Mouse (Mus musculus) mesoderm, embryonic 11.5 days (tissue): ENCODE measurements at regions not wholly inside any gene's neighbourhood (a gene's known extent, or its start where the extent isn't known, plus 50 kb on each side); places are given as distances from the start of the nearest gene placed in this dataset.
"Not testable (repeated sequence)": the region's sequence is repeated elsewhere in the genome, so short reads cannot be mapped to it uniquely, and the experiment has no call there.

Experiments used
- DNase-seq: peaks from one replicate; pipeline ENCODE4 v3.0.0-alpha.2; 2012; ENCODE audit warnings: low read depth, low spot score

DNA sequence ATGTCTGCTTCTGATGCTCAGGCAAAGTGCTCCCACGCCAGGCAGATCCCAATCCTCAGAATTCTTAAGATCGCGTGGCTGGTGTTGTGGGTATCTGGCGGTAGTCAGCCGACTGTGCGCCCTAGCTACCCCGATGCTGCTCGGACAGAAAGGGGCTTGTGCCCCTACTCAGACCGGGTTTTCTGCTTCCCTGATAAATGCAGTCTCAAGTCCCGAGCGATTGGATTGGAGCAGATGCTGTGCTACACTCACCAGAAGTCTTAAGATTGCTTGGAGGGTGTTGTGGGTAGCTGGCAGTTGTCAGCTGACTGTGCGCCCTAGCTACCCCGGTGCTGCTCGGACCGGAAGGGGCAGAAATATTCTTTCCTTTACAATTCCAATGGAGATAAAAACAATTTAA is 99.3 kb downstream of the Gm7489 start:
- DNase-seq: not testable (repeated sequence)

DNA sequence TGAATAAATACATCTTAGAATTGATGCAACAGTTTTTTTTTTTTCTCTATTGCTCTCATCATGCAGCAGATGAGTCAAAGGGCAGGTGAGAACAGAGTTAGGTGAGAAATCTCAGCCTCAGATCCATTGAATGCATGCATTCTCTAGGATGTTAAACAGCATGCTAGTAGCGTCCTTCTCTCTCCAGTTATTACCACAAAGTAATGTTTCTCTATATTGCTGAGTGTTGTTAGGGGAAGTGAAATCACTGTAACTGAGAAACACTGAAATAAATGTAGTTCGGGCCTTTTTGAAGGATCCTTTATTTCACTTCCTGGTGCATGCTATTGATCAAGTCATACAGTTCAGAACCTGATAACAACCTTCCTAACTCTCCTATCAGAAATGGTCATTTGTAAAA is 105.2 kb downstream of the Gm7489 start:
- DNase-seq: no peak

DNA sequence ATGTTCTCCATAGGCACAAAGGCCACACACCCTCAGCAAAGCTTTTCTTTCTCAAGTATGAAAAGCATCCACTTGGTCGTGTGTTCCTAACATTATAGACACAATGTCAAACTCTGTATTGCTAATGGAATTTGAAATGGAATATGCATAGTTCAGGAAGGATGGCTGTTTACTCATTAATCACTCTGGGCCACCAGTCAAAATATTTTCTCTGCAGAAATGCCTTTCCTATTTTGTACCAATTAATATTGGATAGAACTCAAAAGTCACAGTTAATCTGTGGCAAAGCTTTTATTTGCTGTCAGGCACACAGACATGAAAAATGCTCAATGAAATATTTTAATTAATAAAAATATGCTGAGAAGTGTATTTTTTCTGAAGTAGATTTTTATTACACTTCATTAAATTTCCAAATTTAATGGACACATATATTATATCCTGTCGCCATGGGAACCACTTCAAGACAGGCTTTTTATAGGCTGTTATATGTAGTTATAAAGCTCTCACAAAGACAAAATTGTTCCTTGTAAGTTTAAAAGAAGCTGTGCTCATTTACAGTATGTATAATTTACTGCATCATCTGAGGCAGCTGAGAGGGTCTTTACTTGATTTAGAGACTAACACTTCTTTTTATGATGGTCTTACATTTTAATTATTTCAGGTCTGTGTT is 110.6 kb downstream of the Gm7489 start:
- DNase-seq: no peak

DNA sequence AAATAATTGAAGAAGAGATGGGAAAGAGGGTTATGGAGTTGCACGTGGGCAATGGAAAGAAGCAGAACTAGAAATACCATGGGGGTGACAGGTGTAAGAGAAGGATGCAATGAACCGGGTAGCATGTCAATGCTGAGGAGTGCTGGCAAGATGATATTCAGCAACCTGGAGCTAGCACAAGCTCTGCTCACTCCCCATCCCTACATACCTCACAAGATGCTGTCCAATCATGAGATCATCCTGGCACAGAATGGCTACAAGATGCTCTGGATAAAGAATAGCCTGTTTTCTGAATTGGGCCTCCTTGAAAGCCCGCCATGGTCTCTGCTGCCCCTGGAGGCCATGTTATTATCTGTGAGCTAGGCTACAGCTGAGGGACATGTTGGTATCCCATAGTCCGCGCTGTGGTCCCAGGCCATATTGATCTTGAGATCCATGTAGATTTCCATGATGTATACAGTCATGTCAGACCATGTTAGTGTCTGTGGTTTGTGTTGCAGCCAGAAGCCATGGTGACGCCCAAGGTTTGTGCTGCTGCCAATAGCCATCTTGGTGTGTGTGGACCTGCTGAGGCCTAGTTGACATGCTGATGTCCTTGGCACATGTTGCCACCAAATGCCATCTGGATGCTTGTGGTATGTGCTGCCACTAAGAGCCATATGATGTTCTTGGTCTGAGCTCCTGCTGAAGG is 114.0 kb downstream of the Gm7489 start:
- no peak for DNase-seq

DNA sequence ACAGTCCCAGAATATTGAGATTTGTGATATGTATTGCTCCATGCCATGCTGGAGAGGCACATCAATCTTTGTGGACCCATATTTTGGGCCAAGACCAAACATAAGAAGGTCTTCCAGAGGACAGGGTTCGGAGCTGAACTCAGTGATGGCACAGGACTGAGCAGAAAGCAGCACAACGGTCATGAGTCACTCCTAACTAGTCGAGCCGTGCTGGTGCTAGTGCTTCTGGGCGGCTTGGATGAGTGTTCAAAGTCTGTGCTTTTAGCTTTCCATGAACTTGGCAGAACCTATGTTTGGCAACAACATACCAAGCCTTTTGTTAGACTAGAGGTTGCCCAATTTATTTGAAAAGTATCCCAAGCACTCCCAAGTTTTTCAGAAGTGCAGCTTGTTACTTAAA is 149.1 kb downstream of the Gm7489 start:
- no peak for DNase-seq

DNA sequence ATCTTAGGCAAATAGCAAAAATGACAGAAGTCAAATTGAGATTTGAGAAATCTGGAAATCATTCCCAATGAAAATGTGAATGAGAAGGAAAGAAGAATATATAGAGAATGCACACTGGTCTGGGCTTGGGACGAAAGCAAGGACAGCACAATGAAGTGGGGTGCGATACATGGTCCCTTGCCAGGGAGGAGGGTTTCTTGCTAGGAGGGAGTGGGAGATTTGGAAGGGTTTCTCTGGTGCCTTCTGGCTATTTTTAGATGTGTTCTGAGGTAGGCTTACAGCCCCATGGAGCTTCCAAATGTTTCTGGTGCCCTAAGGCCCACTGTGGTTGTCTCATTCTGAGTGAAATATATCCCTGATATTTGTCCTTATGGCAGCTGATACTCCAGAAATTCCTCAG is 166.0 kb downstream of the Gm7489 start:
- DNase-seq: no peak

DNA sequence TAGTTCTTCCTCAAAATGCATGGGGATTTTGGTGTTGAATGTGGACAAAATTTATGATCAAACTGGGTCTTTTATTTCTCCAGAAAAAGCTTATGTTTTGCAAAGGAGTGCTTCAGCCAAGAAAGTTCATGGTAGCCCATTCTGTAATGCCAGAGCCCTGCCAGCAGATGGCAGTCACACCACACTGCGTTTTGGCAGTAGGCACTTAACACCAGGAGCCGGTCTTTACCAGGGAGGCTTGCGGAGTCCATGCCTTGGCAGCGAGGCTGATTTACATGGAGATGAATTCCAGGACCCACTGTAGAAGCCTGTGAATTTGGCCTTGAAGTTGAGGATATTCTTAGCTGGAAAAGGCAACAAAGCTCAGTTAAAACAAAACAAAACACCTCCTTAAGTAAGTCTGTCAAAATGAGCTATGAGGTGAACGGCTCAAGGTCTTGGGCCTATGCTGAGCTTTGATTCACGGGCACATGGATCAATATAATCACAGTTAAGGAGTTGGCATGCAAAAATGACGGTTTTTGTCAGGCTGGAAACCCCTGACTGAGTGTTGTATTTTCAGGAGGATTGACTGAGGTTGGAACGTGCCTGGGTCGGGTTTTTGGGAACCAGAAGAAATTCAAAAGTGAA is 185.4 kb downstream of the Gm7489 start:
- DNase-seq: peak; percentile 82

DNA sequence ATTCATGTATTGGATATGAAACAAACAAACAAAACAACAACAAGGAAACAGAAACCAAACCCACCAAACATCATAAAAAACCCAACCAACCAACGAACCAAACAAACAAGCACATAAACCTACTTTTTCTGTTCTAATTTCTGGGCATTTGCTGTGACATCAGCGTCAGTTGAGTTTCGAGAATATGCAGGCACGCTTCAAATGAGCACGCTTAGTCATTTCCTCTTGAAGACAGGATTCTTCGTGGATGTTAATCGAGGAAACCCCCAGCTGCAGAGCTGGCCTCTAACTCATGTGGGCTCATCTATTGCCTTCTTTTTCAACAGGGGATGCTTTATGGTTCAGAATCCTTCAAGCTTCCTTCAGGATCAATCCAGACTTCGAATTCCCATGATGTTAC is 187.0 kb downstream of the Gm7489 start:
- no peak for DNase-seq

DNA sequence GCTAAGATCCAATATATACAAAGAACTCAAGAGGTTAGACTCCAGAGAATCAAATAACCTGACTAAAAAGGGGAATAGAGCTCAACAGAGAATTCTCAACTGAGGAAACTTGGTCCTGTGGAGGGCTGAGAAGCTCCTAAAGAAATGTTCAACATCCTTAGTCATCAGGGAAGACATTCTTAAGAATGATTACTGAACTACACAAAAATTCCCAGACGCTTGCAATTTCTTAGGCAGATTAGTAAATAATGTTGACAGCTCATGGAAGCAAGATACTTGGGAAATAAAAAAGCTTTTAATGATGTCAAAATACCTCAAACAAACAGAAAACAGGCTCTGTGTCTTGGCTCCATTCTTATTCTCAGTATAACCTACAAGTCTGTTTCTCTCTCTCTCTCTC is 206.6 kb downstream of the Gm7489 start:
- no peak for DNase-seq

DNA sequence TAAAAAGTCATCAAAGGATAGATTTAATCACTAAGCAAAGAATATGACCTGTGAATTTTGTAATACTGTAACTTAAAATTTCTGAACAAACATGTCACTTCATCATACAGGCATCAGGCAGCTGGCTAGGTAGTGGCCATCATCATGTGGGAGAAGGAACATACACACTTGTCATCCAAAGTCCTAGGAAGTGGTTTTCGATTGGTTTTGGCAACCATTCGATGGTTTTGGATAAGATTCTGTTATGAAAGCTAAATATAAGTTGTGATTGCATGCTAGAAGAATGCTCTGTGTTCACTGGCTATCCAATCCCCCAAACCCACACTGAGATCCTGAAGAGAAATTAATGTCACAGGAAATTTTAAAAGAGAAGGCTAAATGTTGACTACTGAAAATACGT is 207.7 kb downstream of the Gm7489 start:
- no peak for DNase-seq

DNA sequence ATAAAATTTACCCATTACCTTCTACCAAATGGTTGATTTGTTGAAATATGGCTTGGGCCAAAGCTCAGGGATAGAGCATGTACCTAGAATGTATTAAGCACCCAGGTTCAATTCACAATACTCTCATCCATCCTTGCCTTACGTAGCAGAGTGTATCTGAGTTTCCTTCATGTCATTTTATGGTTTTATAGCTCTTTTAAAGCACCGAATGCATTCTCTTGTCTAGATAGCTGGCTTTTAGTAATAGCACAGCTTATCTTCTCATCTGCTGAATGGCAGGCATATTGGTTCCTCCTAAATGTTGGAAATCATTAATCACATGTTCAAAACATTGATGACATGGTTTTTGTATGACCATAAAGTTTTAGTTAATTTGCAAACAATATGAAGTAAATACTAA is 212.8 kb downstream of the Gm7489 start:
- no peak for DNase-seq

DNA sequence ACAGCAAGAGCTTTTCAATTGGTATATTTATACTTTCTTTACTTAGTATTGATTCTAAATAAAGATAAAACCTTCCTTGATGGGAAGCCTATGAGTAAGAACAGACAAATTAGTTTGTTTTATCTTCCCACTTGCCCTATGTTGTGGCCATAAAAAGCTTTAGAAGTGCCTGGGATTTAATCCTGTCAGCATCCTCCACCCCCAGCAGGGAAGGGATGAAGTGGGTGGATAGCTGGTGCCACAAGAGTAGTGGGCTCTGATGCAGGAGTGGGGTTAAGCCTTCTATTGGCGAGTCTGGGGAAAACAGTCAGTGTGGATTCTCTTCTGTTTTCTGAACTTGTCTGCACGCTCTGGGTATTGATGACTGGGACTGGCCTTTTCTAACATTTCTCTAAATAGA is 227.7 kb downstream of the Gm7489 start:
- DNase-seq: no peak

DNA sequence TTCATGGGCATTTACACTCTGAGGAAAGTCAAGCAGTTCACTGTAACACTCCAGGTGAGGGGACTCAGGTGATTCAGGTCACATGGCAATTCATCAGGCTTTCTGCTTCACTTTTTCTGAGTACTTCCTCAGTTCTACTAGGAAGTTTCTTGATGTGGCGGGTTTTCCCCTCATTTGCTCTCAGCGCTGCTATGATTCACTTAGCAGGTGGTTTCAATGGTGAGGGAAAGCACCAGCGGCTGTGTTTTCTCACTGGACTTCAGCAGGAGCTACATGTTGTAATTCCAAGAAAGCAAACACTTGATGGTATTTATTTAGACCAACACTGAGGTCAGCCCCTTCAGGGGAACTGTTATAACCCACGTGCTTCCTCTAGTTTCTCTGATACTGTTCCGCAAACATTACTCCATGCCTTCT is 229.4 kb downstream of the Gm7489 start:
- no peak for DNase-seq

DNA sequence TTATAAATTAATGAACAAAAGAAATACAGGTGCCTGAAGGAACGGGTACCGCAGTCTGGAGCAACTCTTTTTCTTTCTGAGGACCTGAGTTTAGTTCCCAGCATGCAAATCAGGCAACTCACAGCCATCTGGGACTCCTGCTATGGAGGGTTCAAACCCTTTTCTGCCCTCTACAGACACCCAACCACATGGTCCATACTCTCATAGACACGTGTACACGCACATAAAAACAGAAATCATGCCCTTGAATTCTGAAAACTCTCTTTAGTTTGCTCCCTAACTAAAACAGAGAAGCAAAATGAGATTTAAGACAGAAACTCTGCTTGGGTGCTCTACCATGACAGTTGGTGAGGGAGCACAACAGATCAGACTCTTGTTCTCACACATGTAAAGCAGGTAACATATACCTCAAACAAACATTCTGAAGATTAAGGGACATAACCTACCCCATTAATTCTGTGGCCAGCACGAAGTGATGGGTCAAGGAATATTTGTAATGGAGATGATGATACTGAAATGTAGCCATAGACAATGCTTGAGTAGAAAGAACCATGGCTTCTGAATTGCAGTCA is 233.3 kb downstream of the Gm7489 start:
- DNase-seq: no peak

DNA sequence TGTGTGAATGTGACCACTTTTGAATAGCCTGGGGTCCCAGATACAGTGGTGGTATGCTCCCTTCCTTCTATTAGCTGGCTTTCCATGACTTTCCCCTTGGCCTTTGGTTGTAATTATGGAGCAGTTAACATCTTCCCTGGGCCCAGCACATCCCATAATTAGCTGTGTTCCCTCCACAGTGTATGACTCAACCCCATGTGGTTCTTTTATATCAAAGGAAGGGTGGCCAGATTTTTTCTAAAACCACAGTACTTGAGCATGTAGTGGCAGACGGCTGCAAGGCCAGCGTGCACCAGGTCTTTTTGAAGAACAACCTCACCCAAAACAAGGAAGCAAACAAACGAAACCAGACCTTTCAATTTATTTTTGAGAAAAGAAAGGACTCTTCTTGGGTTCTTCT is 235.8 kb downstream of the Gm7489 start:
- no peak for DNase-seq

DNA sequence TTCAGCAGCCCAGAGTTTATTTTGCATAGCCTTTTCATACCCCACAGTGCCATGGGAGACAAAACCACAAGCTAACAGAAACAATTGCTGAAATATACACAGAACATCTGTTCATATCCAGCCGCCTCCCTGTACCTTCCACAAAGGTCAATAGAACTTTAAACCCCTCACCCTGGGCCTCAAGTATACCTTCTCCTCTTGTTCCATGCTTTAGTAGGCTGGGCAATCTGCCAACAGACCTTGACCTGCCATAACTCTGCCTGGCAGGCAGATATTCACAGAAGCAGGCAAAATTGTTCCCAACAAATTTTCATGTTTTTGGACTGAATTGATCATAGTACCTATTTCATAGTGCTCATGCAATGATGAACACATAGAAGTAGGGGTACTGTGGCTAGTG is 279.6 kb downstream of the Gm7489 start:
- peak; percentile 41 for DNase-seq

DNA sequence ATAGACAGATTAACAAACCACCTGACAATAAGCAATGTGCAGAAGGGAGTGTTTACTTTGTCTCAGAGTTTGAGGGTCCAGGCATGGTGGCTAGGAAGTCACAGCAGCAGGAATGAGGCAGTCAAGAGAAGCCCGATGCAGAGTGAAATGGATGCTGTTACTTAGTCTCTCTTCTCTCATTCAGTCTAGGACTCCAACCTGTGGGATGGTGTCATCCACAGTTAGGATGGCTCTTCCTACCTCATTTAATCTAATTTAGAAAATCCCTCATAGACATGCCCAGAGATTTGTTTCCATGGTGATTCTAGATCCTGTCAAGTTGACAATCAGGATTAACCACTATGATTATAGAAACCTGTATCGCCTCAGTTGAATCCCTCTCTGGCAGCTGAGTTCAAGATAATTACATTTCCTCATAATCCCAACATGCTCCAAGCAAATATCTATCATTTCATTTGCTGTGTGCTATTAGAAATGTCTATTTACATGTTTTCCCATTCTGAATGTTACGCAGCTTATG is 283.2 kb downstream of the Gm7489 start:
- DNase-seq: no peak

DNA sequence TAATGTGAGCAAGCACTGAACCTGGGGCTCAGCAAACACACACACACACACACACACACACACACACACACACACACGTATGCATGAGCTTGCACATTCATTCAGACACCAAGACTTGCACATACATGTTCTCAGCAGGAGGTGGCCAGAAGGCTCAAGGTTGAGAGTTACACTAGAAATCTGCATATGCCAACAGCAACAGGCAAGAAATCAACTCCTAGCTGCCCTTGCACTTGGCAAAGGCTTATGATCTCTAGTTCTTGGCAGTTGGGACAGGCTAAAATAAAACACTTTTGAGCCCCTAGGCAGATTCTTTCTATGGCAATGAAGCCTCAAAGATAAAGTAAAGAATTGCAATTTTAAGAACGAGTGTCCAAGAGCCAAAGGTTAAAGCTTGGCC is 292.5 kb downstream of the Gm7489 start:
- no peak for DNase-seq

DNA sequence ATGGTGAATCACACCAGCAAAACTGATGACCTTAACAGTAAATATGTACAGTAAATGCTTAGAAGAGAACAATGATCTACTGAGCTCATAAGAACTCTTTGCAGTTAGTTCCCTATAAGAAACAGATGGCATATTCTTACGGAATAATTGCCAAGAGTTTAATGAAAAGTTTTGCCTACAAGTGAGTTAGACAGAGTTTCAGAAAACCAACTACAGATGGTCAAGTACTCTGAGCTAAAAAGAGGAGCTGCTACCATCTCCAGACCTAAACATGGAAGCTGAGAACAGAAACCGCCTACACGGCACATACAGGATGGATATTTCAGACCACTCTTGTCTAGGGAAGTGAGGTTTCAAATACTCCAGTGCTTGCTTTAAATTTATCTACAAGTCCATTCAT is 293.1 kb downstream of the Gm7489 start:
- no peak for DNase-seq
